Mouse (Mus musculus): Measurements from ENCODE around the gene Zswim3.

DNA sequence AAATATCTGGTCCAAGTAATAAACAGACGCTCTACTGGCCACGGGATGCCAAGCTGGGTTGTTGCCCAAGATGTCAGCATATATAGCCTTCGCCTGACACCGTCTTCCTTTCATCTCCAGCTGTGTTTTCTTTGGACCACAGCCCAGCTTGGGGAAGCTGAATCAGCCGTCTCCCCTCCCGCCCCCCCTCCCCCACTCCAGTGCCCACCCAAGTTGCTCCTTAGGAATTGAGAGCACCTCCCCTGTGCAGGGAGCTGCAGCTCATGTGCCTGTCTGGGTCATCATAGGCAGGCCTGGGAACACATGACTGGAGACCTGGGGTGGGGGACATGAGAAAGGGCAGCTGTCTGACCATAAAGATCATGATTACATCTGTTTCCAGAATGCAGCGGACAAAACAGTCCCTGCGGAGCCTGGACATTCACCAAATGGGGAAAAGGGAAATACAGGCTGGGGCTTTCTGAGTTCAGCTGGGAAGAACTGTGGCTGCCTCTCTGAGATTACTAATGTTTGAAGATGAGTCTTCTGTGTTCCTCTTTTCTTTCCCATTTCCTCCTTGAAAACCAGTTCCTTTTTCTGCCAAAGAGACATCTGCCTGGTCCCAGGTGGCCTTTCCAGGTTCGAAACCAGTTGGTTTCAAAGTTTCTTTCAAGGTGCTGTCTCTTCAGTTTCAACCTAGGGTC lies 57.4 kb downstream of the Zswim3 start:
- TF ChIP-seq CTCF (IDR thresholded peaks at IDR 0.05; ENCODE audit: extremely low read depth, insufficient read length, insufficient replicate concordance, low read depth, low read length) (no peak), POLR2A (IDR thresholded peaks at IDR 0.05; ENCODE audit: low read depth, low read length) (no peak)

All from small intestine, adult 2 months (tissue).